Mouse (Mus musculus) kidney, adult 11 months (tissue): ENCODE data around the gene Dhx35.

Experiments
- DNase-seq: peaks from one replicate; pipeline ENCODE4 v3.0.0; 2022

Dhx35 gene

DNA sequence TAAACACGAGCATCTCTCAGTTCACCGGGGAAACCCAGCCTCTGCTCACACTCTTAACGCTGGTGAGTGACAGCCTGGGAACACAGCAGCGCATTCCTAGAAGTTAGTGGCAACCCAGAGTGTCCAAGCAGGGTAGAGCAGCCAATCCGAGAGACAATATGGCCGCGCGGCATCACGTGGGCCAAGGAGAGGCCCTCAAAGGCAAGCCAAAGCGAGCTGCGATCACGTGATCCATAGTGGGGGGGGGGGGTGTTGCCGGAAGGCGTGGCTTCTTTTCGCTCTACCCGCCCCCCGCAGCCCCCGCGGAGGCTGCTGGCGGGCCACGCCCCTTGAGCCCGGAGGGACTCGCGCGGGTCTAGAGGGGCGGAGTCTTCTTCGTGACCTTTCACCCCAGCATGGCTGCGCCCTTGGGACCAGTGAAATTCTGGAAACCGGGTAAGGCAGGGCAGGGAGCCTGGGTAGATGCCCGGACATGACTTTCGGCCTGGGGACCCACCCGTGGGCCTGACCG lies at the start of gene Dhx35:
Gene Dhx35, plus strand, starts transcription at position 314 of the 511 bp plus-strand sequence.
- DNase-seq: peak; percentile 97

DNA sequence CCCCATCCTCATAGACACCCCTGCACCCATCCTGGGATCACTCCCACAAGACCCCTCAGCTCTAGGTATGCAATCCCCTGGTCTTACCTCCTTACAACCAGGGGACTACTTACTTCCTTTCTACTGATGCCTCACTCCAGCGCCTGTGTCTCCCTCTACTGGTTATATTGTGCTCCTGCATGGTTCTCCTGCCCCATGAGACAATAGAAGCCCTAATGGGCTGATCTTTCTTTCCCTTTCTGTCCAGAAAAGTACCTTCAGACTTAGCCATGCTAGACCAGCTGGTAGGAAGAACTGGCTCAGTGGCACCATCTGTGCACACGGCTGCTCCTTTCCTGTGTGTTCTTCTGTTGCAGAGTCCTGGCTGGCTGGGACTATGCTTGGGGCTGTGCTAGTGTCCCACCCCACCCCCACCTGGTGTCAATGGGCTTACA lies 49.5 kb upstream of the Dhx35 start:
- no peak for DNase-seq

DNA sequence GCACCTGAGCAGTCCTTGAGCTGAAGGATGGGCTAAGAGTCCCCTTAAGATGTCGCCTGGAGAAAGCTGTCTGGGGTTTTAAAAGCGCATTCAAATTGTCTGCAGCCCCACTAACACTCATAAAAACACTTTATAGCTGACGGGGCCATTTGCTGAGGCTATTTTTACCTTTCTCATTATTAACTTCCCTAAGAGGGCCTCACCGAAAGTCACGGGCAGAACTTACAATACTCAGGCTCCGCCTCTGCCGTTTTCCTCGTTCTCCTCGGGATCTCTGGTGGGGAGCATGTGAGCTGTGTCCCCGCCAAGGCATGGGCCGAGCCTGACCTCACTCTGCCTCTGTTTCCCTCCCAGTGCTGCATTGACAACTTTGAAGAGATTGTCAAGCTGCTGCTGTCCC lies 48.4 kb upstream of the Dhx35 start:
- no peak for DNase-seq

DNA sequence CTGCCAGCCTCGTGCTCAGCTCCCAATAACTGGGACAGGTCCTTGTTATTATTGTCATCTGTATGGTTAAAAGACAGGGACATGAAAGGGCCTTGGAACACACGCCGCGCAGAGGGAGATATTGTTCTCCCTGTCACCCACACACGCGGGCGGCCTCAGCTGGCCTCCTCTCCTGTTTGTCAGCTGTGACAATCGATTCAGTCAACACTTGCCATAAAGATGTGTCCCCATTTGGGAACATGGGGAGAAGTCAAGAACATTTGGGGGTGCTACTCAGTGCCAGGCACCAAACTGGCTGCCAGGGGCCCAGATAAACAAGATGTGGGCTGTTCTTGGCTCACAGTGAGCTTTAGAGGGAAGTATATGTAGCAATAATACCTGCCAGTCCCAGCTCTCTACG lies 45.2 kb upstream of the Dhx35 start:
- no peak for DNase-seq

DNA sequence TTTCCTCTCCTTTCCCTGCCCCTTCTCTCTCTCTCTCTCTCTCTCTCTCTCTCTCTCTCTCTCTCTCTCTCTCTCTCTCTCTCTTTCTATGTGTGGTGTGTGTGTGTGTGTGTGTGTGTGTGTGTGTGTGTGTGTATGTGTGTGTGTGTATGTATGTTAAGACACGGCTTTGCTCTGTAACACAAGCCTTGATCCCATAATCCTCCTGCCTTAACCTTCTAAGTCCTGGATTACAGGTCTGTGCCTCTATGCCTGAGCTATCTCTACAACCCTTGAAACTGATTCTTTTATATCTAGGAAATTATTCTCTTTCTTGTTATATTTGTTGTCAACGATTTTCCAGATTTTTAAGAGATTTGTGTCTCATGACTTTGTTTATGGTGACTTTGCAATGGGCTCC lies 34.4 kb upstream of the Dhx35 start:
- DNase-seq: no peak

DNA sequence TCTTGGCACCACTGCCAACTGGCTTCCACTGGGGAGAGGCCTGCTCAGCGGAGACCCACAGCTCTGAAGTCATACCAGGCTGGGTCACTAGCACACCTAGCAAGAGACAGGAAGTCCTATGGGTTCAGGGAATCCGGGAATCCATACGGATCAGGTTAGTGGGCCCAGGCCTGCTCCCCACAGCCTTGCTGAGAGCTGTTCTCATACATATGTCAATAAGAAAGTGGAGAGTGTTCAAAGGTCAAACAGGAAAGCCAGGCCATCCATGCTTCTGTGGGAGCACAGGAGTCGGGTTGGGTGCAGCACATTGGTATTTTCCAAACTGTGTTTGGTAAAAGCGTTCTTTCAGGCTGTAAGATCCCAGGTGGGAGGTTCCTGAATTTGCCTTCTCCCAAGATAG lies 32.3 kb upstream of the Dhx35 start:
- no peak for DNase-seq

DNA sequence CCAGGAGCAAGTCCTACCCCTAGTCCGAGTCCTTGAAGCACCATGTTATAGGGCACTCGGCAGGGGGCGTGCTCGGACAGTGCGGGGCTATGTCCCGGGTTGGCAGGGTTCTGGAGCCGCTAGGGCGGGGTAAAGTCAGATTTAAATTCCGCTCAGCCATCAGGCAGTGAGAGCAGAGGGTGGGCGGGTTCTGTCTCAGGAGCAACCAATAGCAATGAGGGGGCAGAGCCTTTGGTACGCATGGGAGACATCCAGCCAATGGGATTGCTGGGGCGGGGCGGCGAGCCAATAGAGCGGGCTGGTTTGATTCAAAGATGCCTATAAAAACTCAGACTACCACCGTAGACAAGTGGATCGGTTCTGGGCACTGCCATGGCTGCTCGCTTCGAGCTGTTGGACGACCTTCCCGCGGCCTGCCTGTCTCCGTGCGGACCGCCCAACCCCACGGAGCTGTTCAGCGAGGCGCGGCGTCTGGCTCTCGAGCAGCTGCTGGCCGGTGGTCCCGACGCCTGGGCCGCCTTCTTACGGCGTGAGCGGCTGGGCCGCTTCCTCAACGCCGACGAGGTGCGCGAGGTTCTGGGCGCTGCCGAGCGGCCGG lies 26.8 kb upstream of the Dhx35 start, which contains the start of gene Fam83d:
Gene Fam83d, plus strand, starts transcription at position 352 of the 598 bp plus-strand sequence.
- peak; percentile 96 for DNase-seq

DNA sequence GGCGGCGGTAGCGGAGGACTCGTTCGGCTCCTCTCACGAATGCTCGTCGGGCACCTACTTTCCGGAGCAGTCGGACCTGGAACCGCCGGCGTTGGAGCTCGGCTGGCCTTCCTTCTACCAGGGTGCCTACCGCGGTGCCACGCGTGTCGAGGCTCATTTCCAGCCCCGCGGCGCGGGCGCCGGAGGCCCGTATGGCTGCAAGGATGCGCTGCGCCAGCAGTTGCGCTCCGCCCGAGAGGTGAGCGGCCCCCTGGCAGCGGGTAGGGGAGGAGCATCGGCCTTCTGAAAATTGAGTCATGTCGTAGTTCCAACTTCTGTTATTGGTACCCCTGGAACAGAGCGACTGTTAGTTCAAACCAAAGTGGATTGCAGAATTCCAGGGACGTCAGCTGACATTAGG lies 26.3 kb upstream of the Dhx35 start:
- DNase-seq: no peak

DNA sequence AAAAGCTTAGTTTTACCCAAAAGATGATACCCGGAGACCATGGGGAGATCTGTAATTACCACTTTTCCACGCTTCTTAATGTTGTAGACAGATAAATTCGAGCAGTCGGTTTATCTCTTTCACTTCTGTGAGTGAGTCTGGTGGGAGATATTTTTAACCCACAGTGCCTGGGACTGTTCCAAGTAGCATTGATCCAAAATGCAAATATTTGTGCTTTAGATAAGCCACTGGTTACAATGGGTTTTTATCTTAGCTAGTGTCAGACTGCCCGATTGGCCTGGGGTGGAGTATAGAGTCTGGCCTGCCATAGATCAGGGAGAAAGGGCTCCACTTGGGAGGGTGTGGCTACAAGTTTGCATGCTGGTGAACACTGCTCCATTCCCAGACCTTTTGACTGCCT lies 25.8 kb upstream of the Dhx35 start:
- DNase-seq: no peak

DNA sequence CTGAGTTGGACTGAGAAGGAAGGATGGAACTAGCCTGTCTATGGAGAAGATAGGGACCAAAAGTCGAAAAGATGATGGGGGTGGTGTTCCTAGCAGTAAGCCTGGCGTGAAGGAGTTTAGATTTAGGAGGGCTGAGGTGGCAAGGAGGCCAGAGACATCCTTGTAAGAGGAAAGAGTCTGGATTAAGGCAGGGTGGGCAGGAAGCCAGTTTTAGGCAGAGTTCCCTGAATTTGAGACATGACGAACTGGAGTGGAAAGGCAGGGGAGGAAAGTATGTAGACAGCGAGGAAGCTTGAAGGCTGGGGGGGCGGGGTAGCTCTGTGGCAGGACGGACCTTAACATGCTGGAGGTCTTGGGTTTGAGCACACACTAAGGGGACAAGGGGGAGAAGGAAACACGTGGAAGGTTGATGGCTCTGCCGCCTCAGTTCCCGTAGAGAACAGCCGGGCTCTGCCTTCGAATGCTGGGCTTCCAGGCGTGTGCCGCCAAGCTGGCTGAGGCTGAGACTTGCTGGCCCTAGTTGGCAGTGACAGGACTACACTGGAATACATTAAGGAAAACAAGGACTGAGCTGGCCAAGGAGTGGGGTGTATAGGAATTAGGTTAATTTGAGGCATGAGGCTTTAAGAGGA lies 24.4 kb upstream of the Dhx35 start:
- no peak for DNase-seq

DNA sequence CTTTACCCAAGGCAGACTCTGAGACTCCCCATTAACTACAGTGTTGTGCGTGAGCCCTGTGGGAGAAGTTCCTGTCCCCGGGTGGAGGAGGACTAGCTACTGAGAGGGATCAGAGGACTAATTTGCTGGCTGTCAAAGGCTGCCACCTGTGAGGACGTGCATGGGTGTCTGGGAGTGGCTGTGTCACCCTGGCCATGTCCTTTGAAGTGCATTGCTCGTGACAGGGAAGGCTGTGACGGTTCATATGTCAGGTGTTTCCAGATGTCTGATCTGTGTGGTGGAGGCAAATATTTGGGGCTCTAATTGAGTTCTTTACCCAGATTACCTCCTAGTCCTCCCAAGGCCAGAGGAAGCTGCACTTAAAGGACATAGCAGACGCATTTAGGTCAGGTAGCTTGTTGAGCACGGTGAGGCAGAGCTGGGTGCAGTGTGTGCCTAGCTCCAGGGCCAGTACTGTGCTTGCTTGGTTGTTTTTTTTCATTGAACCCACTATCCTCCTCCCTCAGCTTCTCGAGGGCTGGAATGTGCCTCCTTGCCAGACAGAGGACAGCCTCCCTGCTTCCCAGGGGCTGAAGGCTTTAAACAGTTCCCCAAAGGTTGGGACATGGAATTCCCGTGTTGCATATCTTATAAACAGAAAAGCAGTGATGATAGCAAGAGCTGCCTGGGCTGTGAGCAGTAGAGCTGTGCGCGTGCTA lies 23.4 kb upstream of the Dhx35 start:
- no peak for DNase-seq

DNA sequence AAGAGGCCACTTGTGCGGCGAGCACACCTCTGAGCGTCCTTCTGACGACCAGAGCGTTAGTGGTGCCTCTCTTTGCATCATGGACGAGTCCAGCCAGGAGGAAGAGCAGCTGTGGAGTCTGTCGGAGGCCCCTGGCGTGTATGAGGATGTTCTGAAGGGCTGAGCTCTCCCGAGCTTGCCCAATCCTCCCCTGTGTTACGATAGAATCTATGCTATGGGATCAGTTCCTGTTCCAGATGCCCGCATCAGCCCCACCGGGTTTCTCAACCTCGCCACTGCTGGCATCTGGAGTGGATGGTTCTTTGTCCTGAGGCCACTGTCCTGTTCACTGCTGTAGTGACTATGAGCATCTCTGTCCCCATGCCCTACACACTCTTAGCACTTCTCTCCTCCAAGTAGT lies 21.8 kb upstream of the Dhx35 start:
- no peak for DNase-seq

DNA sequence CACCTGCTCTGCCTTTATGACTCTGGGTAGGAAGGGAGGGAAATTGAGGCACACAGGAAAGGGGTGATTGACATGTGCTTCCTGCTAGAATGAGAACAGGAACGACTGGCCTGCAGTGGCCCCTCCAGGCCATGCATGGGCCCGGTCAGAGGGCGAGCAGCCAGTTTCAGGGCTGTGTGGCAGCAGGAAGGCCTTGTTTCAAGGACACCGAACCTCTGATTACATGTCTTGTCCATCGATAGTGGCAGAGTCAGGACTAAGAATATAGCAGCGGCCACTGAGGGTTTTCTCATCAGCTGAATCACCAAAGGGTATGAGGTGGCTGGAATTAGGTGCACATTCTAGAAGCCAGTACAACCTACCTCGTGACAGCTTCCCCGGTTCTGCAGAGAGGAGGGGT lies 19.7 kb upstream of the Dhx35 start:
- no peak for DNase-seq

DNA sequence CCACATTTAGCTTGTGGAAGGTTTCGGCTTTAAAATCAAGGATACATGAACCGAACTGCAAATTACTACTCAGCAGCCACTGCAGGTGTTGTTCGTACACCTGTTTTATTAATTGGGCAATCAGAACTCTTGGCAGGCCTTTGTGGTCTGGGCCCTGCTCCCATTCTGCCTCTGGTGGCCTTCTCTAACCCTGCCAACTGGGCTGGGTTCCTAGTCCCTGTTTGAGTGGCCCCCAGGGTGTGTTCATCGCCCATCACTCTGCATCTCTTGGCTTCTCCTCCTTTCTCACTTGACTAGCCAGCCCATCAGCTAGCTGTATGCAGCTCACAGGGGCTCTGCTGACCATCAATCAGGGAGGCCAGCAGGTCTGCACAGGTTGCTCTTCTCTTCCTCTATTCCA lies 17.9 kb upstream of the Dhx35 start:
- DNase-seq: no peak

DNA sequence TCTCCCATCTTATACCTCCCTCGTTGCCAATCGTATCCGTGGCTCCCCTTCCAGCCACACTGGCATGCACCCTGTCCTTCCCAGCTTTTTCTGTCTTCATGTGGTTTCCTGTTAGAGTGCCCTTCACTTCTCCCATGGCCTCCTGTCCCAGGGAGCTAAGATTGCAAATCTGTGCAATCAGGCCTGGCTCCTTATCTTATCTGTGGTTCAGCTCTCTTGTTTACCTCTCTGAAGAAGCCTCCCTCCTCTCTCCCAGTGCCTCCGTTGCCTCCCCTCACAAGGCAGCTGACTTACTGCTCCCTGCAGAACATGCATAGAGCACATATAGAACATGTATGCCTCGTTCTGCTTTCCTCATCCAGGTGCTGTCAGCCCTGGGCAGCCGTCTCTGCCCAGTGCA lies 17.1 kb upstream of the Dhx35 start:
- DNase-seq: no peak

DNA sequence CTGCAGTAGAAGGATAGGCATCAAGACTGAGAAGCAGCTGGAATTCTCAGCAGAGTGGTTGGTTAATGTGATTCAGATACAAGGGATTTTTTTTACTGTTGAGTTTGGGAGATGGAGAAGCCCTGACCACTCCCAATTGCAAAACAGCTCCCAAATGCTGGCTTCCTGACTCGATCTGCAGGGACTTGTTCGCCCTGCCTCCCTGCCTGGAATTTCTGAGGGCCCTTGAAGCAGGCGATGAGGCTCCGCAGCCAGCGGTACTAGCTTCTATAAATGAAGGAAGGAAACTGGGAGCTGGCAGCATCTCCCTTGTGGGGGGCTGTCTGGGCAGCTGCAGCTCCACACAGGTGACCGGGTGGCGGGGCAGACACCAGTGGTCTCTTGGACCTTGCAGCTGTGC lies 16.3 kb upstream of the Dhx35 start:
- DNase-seq: no peak

DNA sequence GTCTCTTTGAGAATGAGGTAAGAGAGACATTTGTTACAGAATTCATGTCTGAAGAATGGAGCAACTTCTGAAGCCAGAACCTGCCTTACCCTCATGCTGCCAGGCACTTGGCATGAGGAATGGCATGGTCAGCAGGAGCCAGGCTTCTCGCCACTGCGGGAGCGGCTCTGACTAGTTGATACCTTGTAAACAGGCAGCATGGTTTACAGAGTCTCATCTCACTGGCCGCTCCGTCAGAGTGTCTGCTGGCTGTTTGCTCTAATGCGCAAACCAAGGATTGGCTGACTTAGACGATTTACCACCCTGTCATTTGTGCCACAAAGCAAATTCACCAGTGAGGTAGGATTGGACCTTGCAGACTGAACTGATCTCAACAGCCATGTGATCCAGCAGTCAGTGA lies 13.5 kb upstream of the Dhx35 start:
- no peak for DNase-seq

DNA sequence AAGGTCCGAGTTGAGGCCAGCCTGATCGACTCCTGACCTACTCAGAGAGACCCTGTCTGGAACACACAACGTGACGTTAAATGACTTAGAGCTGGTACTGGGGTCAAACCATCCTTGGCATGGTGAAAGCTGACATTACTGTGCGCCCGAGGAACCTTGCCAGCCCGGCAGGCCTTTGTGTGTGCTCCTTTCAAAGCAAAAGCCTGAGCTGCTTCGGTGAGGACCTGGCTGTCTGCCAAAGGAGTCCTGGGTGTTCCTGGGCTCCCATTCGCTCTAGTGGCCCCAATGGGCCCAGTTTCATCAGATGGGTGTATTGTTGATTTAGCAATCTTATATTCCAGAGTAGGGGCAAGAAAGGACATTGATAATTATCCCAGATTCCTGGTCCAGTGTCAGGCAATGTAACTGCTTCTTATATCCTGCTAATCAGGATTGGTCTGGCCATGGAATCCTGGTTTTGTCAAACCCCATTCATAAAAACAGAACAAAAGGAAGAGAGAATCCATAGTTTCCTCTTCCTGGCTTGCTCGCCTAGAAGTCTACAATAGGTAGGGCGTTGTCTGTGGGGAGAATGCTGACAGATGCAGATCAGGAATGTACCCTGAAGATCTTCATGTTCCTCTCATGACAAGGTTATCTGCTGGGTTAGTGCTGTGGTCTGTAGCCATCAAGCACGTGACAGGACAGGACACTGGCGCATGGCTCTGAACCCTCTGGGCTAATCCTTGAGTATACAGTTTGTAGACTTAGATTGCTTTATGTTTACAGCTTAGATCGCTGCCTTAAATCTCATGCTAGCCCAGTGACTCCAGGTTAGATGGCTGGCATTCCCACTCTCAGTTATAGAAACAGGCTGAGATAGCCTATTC lies 7.4 kb upstream of the Dhx35 start:
- no peak for DNase-seq

DNA sequence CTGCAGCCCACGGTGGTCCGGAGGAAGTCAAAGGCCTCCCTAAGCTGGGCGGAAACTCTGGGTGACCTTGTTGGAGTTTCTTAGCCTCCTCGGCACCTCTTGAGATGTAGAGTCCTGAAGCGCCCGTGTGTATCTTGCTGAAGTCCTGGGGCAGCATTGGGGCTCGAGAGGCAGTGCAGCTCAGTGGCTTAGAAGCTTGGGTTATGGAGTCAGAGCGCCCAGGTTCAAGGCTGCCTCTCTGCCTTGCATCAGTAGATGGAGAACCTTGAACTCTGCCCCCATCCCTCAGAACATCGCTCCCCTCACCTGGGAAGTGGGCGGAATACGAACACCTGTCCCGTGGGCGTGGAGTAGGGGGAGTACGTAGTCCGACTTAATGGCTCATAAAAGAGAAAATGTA lies 436 bp downstream of the Dhx35 start:
- no peak for DNase-seq

DNA sequence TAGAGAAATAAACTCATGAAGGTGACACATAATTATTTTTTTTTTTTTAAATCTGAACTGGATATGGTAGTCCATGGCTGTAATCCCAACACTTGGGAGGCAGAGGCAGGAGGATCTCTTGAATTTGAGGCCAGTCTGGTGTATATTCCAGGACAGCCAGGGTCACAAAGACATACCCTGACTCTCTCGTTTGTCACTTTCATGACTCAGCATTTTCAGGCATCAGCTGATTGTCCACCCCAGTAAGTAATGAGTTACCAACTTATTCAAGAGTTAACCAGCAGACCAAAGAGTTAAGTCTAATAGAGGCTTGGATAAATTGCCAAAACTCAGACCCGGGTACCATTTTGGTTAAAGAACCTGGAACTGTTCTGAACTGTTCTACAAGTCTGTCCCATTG lies 1.3 kb downstream of the Dhx35 start:
- DNase-seq: no peak

DNA sequence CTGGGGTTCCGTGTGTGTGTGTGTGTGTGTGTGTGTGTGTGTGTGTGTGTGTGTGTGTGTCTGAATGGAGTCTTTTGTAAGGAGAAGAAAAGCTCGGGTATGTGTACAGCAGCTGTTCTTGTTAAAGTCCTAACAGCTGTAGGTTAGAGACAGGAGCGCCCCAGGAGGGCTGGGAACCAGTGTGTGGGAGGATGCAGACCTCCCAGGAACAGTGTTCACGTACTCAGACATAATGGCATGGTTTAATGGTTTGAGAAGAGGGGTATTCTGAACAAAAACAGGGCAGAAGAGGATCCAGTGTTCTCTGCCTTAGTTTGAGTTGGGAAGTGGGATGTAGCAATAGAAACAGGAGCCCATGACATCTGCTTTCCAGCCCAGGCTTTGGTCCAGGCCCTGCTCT lies 4.7 kb downstream of the Dhx35 start:
- DNase-seq: no peak

DNA sequence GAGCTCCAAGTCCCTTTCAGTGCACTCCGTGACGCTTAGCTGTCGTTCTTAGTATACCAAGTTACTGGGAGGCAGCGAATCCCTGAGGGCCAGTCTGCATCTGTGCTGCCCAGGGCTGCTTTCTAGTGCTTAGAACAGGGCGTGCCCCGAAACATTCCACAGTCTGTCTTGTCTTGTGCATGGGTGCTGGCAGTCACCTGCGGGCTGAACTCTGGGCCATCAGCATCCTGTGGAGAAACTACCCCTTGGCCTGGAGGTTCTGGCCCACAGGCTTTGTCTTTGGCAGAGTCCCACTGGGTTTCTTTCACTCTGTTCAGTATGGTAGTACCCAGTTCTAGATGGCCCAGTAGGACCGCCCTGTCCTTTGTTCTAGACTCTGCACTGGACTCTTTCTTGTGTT lies 6.2 kb downstream of the Dhx35 start:
- DNase-seq: no peak

DNA sequence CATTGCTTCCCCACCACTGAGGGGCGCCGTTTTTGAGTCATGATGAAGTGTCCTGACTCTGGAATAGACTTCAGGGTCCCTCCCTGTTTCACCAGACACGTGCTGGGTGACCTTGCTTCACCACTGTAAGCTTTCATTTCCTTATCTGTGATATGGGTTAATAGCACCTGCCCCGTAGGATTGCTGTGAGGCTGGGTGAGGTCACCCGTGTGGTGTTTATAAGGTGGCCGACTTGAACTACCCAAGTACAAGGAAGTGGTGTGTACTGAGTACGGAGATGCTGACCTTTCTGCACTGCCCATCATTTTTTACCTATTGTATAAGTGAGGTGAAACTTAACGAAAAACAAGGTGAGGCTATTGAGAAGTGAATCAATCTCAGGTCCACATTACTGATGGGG lies 9.0 kb downstream of the Dhx35 start:
- no peak for DNase-seq
